Comparison of ENCODE assay signal across 8 mouse cellular contexts in the genomic region with DNA sequence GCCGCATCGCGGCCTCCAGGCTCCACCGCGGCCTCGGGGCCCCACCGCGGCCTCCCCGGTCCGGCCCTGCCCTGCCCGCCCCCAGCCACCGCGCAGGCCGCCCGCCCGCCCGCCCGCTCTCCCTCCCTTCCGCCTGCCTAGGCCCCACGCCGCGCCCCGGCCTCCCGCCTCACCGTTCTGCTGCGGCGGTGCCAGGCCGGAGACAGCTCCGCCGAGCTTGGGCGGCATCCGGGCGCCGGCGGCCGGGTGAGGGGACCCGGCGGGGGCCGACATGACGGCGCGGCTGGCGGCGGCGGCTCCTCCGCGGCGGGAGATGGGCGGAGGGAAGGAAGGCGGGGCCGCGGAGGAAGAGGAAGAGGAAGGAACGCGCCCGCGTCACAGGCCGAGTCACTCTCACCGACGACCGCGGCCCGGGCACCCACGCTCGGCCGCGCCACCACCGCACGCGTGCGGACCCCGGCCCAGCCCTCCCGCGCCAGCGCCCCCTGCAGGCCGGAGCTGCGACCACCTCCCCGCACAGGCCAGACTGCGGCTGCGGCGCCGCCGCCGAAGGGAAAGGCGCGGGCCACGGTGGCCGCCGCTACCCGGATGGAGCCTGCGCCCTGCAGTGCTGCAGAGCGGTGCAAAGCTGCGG. TPM values are rescaled to one million over a fixed set of nuclear protein-coding genes. Genes with fewer than 3 reads are reported as not detected.
A peak's percentile ranks its signal among the peaks of the same experiment; 100 is the strongest.
DNase-seq lines count a peak whose midpoint lies in the region; ATAC-seq and TF ChIP-seq lines count a peak whose summit lies in the region.

No protein-coding gene starts in this region.

- no peaks in the 10 kb centered on the region for H3K36me3 ChIP-seq in hindbrain, postnatal 0 days (ENCODE audit: insufficient read depth, low read length)

- under 1% methylated on average over 45 of the region's 92 CpGs for WGBS in hindbrain, postnatal 0 days

- peak; percentile 80 for TF ChIP-seq CTCF in gastrocnemius, adult 2 months (IDR thresholded peaks at IDR 0.05)
- TF ChIP-seq CTCF in hindbrain, postnatal 0 days (IDR thresholded peaks at IDR 0.05; ENCODE audit: low read depth) = peak; percentile 35; the same call in 1 of the 2 replicates

- peak; percentile 88 for DNase-seq in ZHBTc4 (ENCODE audit: low read depth, low spot score)
- peak; percentile 83 to 85 for DNase-seq in cerebellum, postnatal 36 days
- DNase-seq in gastrocnemius, adult 2 months = peak; percentile 90
- peak; percentile 94 for DNase-seq in hindbrain, postnatal 0 days (ENCODE audit: low spot score)
- peak; percentile 54 to 85 for DNase-seq in left cerebral cortex, postnatal 14 days (ENCODE audit: low spot score in 2 of 2)
- peak; percentile 90 for DNase-seq in right cerebral cortex, postnatal 25 days
- DNase-seq in urinary bladder, postnatal 36 days (ENCODE audit: low spot score in 2 of 2) = peak; percentile 79 to 85

- H3K4me2 ChIP-seq in hindbrain, postnatal 0 days (ENCODE audit: low read depth, low read length) = peak overlapping the region; percentile 80

- H3K27me3 ChIP-seq in hindbrain, postnatal 0 days (ENCODE audit: insufficient read depth, low read length) = no peaks in the 10 kb centered on the region

- intact Hi-C loops in gastrocnemius, adult 2 months (cut with DNase I) = loop anchor here (5.0 kb wide), 1 partner anchor 228 kb away; the partner anchor contains the start of gene Gar1
- intact Hi-C loops in left cerebral cortex, postnatal 14 days (cut with DNase I) = loop anchor here (5.0 to 10.0 kb wide), 3 partner anchors 228 to 526 kb away; partner anchors contain the start of genes Elovl6 and Gar1

- peak overlapping the region; percentile 89 for H3K27ac ChIP-seq in gastrocnemius, adult 2 months
- peak overlapping the region; percentile 95 for H3K27ac ChIP-seq in hindbrain, postnatal 0 days

- H3K4me3 ChIP-seq in gastrocnemius, adult 2 months = peak overlapping the region; percentile 80
- H3K4me3 ChIP-seq in hindbrain, postnatal 0 days (ENCODE audit: low read length) = peak overlapping the region; percentile 89

- peak overlapping the region; percentile 97 for H3K9ac ChIP-seq in hindbrain, postnatal 0 days (replicated peaks; ENCODE audit: low read length)

- H3K9me3 ChIP-seq in hindbrain, postnatal 0 days (ENCODE audit: low read length) = no peaks in the 10 kb centered on the region

- H3K4me1 ChIP-seq in hindbrain, postnatal 0 days (ENCODE audit: insufficient read depth, low read length) = peaks cover 23% of the 10 kb centered on the region

- ATAC-seq in hindbrain, postnatal 0 days = peak; percentile 97
- ATAC-seq in megakaryocyte-erythroid progenitor cell, adult 5-6 weeks (replicated peaks; ENCODE audit: low FRiP score, low TSS enrichment, poor library complexity, severe bottlenecking) = peak; percentile 78

RNA-seq across cellular contexts. Expression of gene Sec24b, which starts 0.8 kb away (rescaled TPM):
- 10 to 100 TPM; 24.9 to 28.8 TPM for total RNA-seq in gastrocnemius, adult 2 months (2021)
- total RNA-seq in hindbrain, postnatal 0 days (2014; rRNA removed) = 34.8 and 39.7 TPM in 2 replicates
- polyA plus RNA-seq in hindbrain, postnatal 0 days (2015; fragmentation: Nextera tagmentation; extraction: Ambion mirVana) = 22.1 and 34.0 TPM in 2 replicates
- 10 to 100 TPM; 54.1 to 61.9 TPM for total RNA-seq in left cerebral cortex, postnatal 14 days (2021)
- total RNA-seq in megakaryocyte-erythroid progenitor cell, adult 5-6 weeks (2014; fragmentation: Nextera tagmentation) = 51.2 and 58.5 TPM in 2 replicates
- total RNA-seq in megakaryocyte-erythroid progenitor cell, adult 5-6 weeks (2017) = 28.2 and 34.7 TPM in 2 replicates

Comparison
In these comparisons a context has a peak if more than half of its experiments do, and no peak if none do; other contexts are left out.
1. Peak in every context shown above with its lines: DNase-seq, ATAC-seq, H3K4me3 ChIP-seq and H3K27ac ChIP-seq.